Mouse (Mus musculus) lung, postnatal 0 days (tissue): Measurements from ENCODE around the gene Cavin3. TPM values are rescaled to one million over a fixed set of nuclear protein-coding genes. Genes with fewer than 3 reads are reported as not detected.

Experiments
- ATAC-seq: fragments of 200-750 bp; cut with Nextera tagmentation; 2 replicates; pipeline ENCODE4 v1.8.0; 2017; ENCODE audit warnings: moderate library complexity
- DNase-seq: peaks from one replicate; pipeline ENCODE4 v3.0.0-alpha.2; 2016; ENCODE audit warnings: low spot score
- H3K27ac ChIP-seq: fragments of 300-500 bp; sonication (generic); 2 replicates; pipeline ENCODE4 v1.5.1; 2014; ENCODE audit warnings: antibody characterized with exemption, mild to moderate bottlenecking, low read length, mixed read lengths
- H3K27me3 ChIP-seq: fragments of 300-500 bp; sonication (generic); replicated peaks from 2 replicates; pipeline ENCODE4 v1.6.1; 2014; ENCODE audit warnings: low read length, mixed read lengths; ENCODE audit not compliant: insufficient read depth
- H3K36me3 ChIP-seq: fragments of 300-500 bp; sonication (generic); 2 replicates; pipeline ENCODE4 v1.6.1; 2014; ENCODE audit warnings: low read length, mixed read lengths; ENCODE audit not compliant: insufficient read depth
- H3K4me1 ChIP-seq: fragments of 300-500 bp; sonication (generic); 2 replicates; pipeline ENCODE4 v1.6.1; 2014; ENCODE audit warnings: antibody characterized with exemption, low read depth, low read length, mixed read lengths; ENCODE audit not compliant: insufficient read depth
- H3K4me2 ChIP-seq: fragments of 300-500 bp; sonication (generic); replicated peaks from 2 replicates; pipeline ENCODE4 v1.6.1; 2014; ENCODE audit warnings: low read depth, mild to moderate bottlenecking, low read length, moderate library complexity, mixed read lengths
- H3K4me3 ChIP-seq: fragments of 300-500 bp; sonication (generic); 2 replicates; pipeline ENCODE4 v1.5.1; 2014; ENCODE audit warnings: low read depth, low read length
- H3K9ac ChIP-seq: fragments of 300-500 bp; sonication (generic); replicated peaks from 2 replicates; pipeline ENCODE4 v1.6.1; 2014; ENCODE audit warnings: low read depth, mild to moderate bottlenecking
- H3K9me3 ChIP-seq: fragments of 300-500 bp; sonication (generic); 2 replicates; pipeline ENCODE4 v1.6.1; 2016; ENCODE audit warnings: low read length, mixed read lengths
- CTCF ChIP-seq: IDR thresholded peaks from 2 replicates; pipeline ENCODE4 v1.5.1; 2016; ENCODE audit warnings: antibody characterized with exemption, mild to moderate bottlenecking
- EP300 ChIP-seq: IDR thresholded peaks from 2 replicates; pipeline ENCODE4 v1.6.1; 2016; ENCODE audit warnings: antibody characterized with exemption, mild to moderate bottlenecking, control low read depth
- WGBS: fragments of 180-500 bp; shearing (Covaris S2); extraction: QIAGEN DNeasy Blood & Tissue Kit; methylation state at CpG from one replicate; pipeline ENCODE4 v1.1.7; 2014; 5-methylcytosine and 5-hydroxymethylcytosine counted together
- polyA plus RNA-seq: library from polyadenylated mRNA; unstranded; fragments of >200 nt; fragmentation: Nextera tagmentation; extraction: Ambion mirVana; gene quantifications from 2 replicates; pipeline ENCODE4 v1.2.1, GENCODE M21; 2015

Cavin3 gene
- 162 and 168 TPM in 2 replicates for polyA plus RNA-seq

DNA sequence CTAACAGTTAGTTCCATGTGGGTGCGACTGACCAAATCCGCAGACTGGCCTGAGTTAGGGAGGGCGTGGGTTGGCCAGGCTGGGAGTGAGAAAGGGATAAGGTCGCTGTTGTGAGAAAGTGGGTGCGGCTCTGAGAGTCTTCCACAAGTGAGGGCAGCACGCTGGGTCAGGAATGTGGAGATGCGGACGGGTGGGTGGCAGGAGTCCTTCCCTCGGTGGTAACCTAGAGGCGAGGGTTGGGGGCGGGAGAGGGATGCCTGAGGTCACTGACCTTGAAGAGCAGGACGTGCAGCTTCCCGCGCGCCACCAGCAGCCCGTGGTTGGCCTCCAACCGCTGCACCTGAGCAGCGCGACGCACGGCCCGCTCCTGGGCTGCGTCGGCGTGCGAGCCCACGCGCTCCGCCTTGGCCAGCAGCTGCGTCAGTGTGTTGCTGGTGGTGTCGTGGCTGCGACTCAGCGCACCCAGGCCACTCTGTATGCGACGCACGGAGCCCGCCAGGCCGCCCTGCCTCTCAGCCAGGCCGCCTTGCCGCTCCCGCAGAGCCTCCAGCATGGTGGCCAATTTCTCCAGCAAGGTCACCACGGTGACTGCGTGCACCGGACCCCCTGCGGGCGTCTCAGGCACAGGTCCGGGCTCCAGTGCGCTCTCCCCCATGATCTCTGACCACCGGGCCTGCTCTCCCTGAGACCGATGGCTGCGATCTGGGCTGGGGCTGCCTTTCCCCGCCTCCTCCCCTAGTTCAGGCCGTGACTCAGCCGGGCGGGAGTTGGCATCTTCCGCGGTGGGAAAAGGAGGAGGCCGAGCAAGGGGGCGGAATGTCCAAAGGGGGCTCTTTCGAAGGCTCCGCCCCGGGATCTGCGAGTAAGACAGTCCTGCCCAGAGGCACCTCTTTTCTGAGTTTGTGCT lies at the start of gene Cavin3:
TSS of gene Cavin3 (minus strand) at position 796 of the 907 bp plus-strand sequence.
- Histone ChIP-seq H3K9ac (peak within 1 kb of the TSS; percentile 68), H3K4me3 (peak within 1 kb of the TSS; percentile 58), H3K4me2 (peak within 1 kb of the TSS; percentile 79), H3K9me3 (no peaks in the 10 kb centered on the region), H3K4me1 (peaks cover 7% of the 10 kb centered on the region; the same call in 1 of the 2 replicates), H3K27ac (peak within 1 kb of the TSS; percentile 93), H3K36me3 (no peaks in the 10 kb centered on the region), H3K27me3 (no peaks in the 10 kb centered on the region)
- peak; percentile 93 for DNase-seq
- TF ChIP-seq EP300 (no peak), CTCF (no peak)
- peak; percentile 92 for ATAC-seq
- WGBS = 3% methylated on average over 49 of the region's 63 CpGs

DNA sequence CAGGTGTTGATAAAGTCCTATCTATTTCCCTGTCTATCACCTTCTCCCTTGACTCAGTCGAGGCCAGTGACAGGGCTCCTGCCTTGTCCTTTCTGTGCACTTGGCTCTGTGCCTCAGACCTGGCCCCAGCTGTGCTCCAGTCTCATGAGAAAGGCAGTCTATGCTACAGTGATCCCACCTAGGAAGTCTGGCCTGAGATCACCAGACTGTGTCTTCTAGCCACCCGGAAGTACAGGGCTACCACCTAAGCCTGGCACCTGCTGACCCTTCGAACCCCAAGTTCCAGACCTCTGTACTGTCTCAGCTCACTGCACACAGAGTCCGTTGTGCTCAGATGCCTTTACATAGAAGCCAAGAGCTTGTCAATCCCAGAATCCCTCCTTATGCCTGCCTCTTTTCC lies 46.0 kb upstream of the Cavin3 start:
- Histone ChIP-seq H3K4me1 (no peaks in the 10 kb centered on the region), H3K27ac (no peak overlapping the region), H3K27me3 (no peaks in the 10 kb centered on the region), H3K4me3 (no peak overlapping the region), H3K9ac (no peak overlapping the region), H3K9me3 (no peaks in the 10 kb centered on the region), H3K36me3 (no peaks in the 10 kb centered on the region), H3K4me2 (no peak overlapping the region)
- TF ChIP-seq EP300 (no peak), CTCF (no peak)
- WGBS = 69% methylated on average over 4 of the region's 4 CpGs
- ATAC-seq (no peak), DNase-seq (no peak)

DNA sequence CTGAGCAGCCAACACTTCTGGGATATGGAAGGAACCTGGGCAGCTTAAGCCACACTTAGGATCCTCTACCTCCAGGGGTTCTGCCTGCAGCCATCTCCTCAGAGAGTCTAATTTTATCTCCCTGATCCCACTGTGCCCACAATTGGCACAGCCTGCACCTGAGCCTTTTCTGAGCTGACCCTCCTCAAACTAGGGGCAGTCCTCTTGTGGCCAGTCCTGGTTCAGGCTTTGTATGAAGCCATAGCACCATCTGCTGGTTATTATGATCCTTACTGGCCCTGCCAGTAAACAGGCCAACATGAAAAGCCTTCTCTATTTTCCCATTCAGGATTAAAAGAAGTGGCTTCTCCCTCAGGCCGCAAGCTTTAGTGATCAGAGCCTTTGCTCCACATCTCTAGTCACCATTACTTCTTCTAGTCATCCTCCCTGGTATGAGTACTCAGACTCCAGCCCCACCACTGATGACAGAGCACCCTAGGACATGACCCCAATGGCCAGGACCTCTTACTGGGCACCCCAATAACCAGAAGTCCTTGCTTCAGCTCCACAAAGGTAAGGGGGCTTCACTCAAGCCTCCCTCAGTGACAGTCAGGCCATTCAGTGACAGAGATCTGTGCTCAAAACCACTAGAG lies 45.3 kb upstream of the Cavin3 start:
- no peak overlapping the region for H3K27ac ChIP-seq
- no peaks in the 10 kb centered on the region for H3K36me3 ChIP-seq
- WGBS = 60% methylated on average over 1 of the region's 1 CpGs
- no peak overlapping the region for H3K9ac ChIP-seq
- H3K4me3 ChIP-seq = no peak overlapping the region
- TF ChIP-seq CTCF = peak; percentile 80
- TF ChIP-seq EP300 = no peak
- H3K27me3 ChIP-seq = no peaks in the 10 kb centered on the region
- DNase-seq (peak; percentile 60), ATAC-seq (peak; percentile 62)
- no peak overlapping the region for H3K4me2 ChIP-seq
- no peaks in the 10 kb centered on the region for H3K9me3 ChIP-seq
- H3K4me1 ChIP-seq = no peaks in the 10 kb centered on the region

DNA sequence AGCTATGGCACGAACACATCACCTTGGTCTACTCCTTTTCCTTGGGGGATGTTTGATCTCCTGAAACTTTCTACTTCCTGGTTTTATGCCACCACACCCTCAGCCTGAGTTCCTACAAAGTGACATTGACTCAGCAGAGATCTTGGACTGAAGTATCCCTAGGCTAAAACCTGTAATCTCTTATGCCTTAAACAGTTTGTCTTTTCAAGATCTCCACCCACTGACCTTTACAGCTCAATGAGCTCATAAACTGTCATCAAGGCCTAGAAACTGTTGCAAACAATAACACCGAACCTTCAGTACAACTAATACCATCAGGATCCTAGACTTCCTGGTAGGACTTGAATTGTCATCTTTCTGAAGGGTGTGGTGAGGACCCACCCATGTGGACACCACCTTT lies 42.1 kb upstream of the Cavin3 start:
- Histone ChIP-seq H3K27me3 (no peaks in the 10 kb centered on the region), H3K4me2 (no peak overlapping the region), H3K9me3 (no peaks in the 10 kb centered on the region), H3K4me3 (no peak overlapping the region), H3K27ac (no peak overlapping the region), H3K9ac (no peak overlapping the region), H3K36me3 (no peaks in the 10 kb centered on the region), H3K4me1 (no peaks in the 10 kb centered on the region)
- TF ChIP-seq EP300 (no peak), CTCF (no peak)
- DNase-seq (no peak), ATAC-seq (no peak)
- 76% methylated on average over 2 of the region's 2 CpGs for WGBS

DNA sequence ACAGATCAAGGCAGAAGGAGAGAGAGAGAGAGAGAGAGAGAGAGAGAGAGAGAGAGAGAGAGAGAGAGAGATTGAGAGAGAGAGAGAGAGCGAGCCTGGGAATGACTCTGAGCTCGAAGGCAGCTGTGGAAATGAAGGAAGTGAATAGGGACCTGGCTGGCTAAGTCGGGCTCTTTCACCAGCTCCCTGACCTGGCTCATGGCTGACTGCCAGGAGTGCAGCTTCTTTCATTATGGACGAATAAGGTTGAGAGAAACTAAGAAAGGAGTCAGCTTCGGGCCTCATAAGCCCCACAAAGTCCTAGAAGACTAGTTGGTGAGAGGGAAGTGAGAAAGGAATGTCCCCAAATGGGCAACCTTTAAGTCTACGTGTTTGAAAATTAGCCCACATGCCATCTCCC lies 38.1 kb upstream of the Cavin3 start:
- WGBS = 20% methylated on average over 6 of the region's 6 CpGs
- no peaks in the 10 kb centered on the region for H3K4me1 ChIP-seq
- no peak for TF ChIP-seq EP300
- no peak for TF ChIP-seq CTCF
- H3K4me3 ChIP-seq = no peak overlapping the region
- H3K4me2 ChIP-seq = no peak overlapping the region
- no peaks in the 10 kb centered on the region for H3K27me3 ChIP-seq
- ATAC-seq (no peak), DNase-seq (no peak)
- no peaks in the 10 kb centered on the region for H3K9me3 ChIP-seq
- no peaks in the 10 kb centered on the region for H3K36me3 ChIP-seq
- H3K27ac ChIP-seq = no peak overlapping the region
- H3K9ac ChIP-seq = no peak overlapping the region

DNA sequence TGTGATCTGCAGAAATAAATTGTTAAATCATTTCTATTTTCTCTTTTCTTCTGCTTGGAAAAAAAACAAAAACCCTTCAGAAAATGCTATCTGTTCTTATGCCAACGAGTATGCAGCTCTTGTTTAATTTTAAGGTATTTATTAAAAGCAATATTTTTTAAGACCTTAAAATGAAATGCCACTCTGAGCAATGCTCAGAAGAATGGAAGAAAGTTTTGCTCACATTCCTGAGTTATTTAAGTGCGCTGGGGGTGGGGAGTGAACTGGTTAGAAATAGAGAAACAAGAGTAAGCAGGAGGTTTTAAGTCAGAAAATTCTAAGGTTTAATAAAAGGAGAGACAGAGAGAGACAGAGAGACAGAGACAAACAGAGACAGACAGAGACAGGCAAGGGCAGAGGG lies 37.7 kb upstream of the Cavin3 start:
- no peak for DNase-seq
- Histone ChIP-seq H3K27ac (no peak overlapping the region), H3K9me3 (no peaks in the 10 kb centered on the region), H3K9ac (no peak overlapping the region), H3K4me3 (no peak overlapping the region), H3K36me3 (no peaks in the 10 kb centered on the region), H3K27me3 (no peaks in the 10 kb centered on the region), H3K4me1 (peaks cover 3% of the 10 kb centered on the region; the same call in 1 of the 2 replicates), H3K4me2 (no peak overlapping the region)
- TF ChIP-seq CTCF (no peak), EP300 (no peak)
- WGBS = 66% methylated on average over 2 of the region's 2 CpGs
- no peak for ATAC-seq
